Mouse (Mus musculus) B cell, adult 2 months (primary cell): Measurements from ENCODE around the gene Cnfn.
"Not testable (repeated sequence)": the region's sequence is repeated elsewhere in the genome, so short reads cannot be mapped to it uniquely, and the experiment has no call there.

Experiments
- DNase-seq, 2 experiments: peaks; one replicate each; pipeline ENCODE4 v3.0.0; 2022

Cnfn gene

GRCm38 (mm10) chr7:25369058-25369749, at the start of gene Cnfn:
Cnfn (minus strand) TSS chr7:25369724.
- DNase-seq: no peak

- DNase-seq: peak; percentile 74 to 77
These were observed 48.1 kb upstream of the Cnfn start for GRCm38 (mm10) chr7:25417597-25417996.

DNA sequence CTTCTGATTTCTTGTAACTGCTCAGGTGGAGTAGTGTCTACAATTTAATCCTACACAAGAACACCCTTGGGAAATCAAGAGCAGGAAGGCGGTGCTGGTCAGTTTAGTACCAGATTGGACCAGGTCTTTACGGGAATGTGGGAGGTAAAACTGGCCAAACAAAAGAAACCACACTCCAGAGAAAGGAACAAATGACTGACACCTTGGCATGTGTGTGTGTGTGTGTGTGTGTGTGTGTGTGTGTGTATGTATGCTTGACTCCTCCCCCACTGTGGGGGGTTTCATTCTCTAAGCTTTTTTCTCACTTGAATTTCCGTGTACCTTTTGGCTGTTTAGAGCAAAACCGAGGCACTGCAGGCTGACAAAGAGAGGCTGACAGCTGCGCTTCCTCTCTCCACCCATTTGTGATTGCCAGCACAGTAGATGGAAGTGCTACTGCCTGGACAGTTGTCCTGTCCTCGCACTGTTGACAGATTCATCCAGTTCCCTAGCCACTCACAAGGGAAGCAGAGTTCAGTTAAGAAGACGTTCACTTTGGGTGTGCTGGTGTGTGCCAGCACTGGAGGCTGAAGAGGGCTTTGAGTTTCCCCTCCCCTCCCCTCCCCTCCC, 43.4 kb upstream of the Cnfn start, which contains the start of gene Cxcl17:
TSS of gene Cxcl17 (minus strand) at position 54 of the 609 bp plus-strand sequence.
- DNase-seq: no peak

- no peak for DNase-seq
These were observed 42.3 kb upstream of the Cnfn start for GRCm38 (mm10) chr7:25411861-25412260.

- DNase-seq: no peak
These were observed 41.6 kb upstream of the Cnfn start for GRCm38 (mm10) chr7:25410969-25411615.

DNA sequence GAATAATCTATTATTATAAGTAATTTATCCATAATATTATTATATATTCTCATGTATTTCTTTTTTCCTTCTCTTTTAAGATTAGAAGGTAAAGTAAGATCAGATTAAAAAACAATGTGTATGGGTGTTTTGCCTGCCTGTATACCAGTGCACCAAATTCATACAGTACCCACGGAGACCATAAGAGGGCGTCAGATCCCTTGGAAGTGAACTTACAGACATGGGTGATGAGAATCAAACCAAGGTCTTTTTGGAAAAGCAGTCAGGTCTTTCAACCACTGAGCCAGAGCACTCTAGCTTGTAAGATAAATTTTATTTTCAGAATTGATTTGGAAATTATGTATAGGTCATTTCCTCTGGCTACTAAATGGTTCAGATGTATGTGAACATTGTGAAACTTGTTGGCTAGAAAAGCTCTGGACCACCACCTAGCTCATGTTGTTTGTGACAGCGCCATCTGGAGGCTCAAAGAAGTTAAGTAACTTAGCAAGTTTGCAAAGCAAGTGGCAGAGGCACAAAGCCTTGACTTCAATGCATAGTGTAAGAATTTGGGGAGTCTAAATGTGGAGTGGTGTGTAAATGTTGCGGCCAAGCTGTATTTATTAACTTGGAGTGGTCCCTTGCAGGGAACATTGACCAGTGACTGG, 39.7 kb upstream of the Cnfn start:
- peak; percentile 59 to 68 for DNase-seq

- no peak for DNase-seq
These were observed 36.9 kb upstream of the Cnfn start for GRCm38 (mm10) chr7:25406468-25406867.

GRCm38 (mm10) chr7:25402671-25403101, 33.2 kb upstream of the Cnfn start:
- DNase-seq: peak; percentile 56 to 60

DNA sequence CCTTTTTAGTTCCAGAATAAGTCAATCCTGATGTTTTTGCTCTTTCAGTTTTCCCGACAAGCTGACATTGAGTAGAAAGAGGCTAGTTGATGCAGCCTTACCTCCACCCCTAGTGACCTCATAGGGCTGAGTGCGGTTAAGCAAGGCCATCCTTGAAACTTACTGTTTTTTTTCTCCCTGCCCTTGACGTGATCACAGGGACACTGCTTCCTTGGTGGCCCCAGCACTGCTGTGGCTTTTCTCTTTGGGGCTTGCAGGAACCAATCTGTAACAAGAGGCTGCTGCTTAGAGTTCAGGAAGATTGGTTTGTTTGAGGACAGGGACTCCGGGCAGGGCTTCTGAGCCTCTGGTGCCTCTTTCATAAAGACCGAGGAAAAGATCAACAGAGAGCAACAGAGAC, 32.5 kb upstream of the Cnfn start:
- no peak for DNase-seq

DNA sequence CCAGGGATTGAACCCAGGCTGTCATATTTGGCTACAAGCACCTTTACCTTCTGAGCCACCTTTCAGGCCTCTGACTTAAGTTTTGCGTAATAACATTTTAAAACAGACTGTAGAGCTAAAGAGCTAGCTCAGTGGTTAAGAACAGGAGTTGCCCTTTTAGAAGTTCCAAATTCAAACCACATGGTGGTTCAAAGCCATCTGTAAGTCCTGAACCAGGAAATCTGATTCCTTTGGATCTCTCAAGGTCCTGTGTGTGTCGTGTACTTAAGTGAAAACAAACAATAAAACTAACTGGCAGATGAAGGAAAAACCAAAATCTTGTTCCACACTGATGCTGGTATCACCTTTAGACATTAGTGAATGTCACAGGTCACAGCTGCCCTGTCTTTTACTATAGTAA, 32.0 kb upstream of the Cnfn start:
- DNase-seq: no peak

DNA sequence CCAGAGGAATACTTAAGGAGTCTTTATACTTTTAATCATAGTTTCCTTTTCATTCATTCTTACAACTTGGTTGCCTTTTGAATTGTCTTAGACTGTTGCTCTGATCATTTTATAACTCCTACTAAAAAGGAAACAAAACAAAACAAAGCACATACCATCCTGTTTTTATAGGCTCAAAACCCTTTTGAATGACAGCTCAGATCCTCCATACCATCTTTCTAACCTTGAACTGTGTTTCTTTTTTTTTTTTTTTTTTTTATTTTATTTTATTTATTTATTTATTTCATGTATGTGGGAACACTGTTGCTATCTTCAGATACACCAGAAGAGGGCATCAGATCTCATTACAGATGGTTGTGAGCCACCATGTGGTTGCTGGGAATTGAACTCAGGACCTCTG, 29.5 kb upstream of the Cnfn start:
- DNase-seq: not testable (repeated sequence)

DNA sequence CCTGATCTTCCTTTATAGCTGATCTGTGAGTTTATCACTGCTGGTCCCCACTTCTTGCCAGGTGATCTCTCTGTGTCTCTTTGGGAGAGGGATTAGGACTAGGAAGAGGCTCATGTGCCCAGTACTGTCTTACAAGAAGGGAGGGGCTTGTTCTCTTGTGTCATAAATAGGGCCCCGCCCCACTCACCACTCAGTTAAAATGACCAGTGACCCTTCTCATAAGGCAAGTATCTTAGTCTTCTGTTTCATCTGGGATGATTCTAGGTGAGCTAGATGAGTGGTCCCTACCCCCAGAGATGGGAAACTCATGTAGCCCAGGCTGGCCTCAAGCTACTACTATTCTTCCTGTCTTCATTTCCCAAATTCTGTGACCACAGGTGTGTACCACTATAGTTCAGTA, 29.1 kb upstream of the Cnfn start, which contains the start of gene Lipe:
TSS of gene Lipe (minus strand) at position 101 of the 400 bp plus-strand sequence.
- no peak for DNase-seq

DNA sequence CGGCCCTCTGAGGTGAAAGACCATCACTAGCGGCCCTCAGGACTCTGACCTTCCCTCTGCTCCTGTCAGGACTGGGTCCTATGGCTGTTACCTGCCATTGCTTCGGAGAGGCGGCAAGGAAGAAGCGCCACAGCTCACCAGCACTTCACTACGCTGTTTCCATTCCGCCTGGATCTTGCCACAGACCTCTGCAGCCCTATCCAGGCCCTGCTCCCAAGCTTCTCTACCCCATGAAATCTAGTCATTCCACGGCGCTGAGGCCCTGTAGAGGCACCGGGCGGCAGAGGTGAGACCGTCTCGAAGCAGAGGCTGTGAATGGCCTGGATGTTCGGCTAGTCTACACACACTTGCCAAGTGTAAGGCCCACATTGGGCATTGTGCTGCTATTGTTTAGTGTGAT, 27.1 kb upstream of the Cnfn start:
- no peak for DNase-seq

GRCm38 (mm10) chr7:25395558-25396521, 26.3 kb upstream of the Cnfn start:
- peak; percentile 96 for DNase-seq

DNA sequence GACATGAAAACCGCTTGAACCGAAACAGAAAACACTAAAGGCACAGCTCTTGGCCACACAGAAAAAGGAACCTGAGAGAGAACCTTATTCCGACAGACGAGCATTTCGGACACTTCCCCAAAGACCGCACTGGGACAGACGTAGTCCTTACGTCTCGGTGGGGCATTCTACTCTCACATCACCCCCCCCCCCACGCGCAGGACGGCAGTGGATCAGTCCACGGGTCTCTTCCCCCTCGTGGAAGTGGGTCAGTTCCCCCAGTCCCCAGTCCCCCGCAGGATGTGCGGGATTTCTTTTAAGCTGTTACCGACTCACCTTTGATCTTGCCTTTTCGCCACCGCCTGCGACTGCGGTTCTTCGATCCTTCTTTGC, 25.6 kb upstream of the Cnfn start:
- DNase-seq: no peak

DNA sequence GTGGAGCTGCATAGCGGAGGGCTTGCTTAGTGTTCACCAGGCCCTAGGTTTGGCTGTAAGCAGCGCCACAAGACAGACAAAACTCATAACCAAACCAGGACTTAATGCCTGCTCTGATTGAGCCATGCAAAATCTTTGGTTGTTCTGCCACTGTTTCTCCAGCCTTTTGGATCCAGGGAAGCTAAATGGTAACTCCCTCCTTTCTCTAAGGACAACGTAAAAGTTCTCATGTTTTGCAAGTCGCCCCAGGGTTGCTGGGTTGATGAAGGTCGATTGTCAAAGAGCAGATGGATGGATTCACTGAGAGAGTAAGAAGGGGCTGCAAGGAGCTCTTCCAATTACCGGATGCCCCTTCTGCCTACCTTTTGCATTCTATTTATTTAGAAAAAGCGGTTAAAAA, 25.2 kb upstream of the Cnfn start:
- no peak for DNase-seq

DNA sequence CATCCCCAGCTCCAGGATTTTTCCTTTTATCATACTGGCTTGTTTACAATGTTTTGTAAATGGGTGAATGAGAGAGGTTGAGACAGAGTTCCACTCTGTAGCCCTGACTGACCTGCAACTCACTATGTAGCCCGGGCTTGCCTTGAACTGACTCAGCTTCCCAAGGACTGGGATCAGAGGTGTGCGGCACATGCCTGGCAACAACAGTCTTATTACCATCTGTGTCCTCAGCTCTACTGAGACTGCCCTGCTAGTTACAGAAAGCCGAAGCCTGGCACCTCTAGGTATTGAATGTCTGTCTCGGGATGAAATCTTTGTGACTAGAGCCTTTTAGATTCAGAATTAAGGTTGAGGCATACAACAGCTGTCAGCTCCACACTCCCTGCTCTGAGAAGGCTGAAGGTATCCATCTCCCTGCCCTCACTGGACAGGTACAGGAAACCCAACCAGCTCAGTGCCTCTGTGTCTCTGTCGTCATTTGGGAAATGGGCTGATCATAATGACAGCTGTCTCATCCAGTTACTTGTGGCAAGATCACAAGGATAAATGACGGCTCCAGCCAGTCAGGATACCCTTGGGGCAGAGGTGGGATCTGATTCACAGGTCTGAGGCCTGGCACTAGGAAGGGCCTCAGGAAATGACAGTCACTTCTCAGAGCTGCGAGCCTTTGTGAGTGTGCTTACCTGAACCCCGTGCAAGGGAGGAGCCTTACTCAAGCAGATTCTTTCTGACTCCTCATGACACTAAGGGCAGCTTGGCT, 24.1 kb upstream of the Cnfn start:
- DNase-seq: no peak

DNA sequence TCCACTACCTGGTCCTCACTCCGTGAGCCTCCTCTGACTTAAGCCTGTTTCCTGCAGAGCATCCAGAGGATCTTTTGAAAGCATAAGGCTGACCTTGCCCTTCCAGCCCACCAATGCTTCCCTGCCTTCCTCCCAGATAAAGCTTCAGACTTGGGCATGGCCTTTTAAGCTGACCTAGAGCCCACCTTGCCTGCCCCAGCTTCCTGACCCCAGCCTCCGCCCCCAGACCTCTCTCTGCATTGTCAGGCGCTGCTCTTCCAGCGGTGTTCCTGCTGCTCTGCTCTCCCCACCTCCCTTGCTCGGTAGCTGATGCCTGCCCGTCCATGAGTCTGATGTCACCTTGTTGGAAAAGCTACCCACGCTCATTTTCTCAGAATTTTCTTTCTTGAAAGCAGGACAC, 23.3 kb upstream of the Cnfn start:
- DNase-seq: no peak

GRCm38 (mm10) chr7:25391856-25392453, 22.4 kb upstream of the Cnfn start:
- no peak for DNase-seq

DNA sequence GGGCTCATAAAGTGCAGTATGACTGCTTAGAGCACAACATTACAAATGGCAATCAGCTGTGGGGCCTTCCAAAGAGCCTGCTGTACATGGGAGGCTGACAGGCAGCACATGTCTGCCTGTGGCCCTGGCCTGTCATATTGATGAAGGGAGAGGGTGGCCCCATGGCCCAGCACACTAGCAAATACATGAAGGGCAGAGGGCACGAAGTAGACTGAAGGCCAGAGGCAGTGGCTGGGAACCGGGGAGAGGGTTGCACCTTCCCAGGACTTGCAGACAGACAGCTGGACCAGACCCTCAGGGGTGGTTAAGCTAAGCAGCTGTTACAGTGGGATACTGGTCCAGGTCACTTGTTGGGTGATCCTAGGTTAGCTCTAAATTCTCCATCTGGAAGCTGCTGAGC, 21.5 kb upstream of the Cnfn start:
- DNase-seq: no peak
